Mouse (Mus musculus) urinary bladder, postnatal 25 days (tissue): ENCODE data around the gene Appl2.
A peak's percentile ranks its signal among the peaks of the same experiment; 100 is the strongest.

Experiments
- DNase-seq: peaks from one replicate; pipeline ENCODE4 v3.0.0; 2022; ENCODE audit warnings: low spot score

The Appl2 gene

DNA sequence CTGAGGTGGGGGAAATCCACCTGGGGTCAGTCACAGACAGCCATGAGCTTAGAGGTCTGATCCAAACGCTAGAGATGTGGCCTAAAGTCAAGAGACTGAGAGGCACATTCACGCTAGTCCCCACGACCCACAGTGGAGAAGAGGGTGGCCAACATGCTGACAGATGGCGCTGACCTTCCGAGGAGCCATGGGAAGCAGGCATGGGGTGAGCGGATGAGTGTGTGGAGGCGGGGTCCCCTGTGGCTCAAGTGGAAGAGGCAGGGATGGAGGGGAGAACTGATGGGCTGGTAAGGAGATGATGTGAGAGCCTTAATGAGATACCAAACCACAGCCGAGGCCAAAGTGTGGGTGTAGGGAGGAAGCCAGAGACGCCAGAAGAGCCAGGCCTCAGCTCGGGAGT lies 16.8 kb downstream of the Appl2 start:
- DNase-seq: no peak

DNA sequence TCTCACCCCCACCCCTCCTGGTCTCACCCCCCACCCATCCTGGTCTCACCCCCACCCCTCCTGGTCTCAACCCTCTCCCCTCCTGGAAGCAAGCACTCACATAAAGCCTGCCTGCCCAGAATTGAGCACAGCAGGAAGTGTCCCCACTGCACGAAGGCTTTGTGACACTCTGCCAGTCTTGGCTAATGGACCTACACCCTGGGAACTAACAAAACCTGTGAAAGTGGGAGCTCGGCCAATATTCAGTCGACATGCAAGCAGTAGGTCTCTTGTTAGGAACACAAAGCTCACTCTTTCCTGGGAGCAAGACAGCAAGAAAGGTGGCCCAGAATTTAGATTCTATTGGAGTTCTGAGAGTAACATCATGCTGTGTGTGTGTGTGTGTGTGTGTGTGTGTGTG lies 17.6 kb downstream of the Appl2 start:
- no peak for DNase-seq

DNA sequence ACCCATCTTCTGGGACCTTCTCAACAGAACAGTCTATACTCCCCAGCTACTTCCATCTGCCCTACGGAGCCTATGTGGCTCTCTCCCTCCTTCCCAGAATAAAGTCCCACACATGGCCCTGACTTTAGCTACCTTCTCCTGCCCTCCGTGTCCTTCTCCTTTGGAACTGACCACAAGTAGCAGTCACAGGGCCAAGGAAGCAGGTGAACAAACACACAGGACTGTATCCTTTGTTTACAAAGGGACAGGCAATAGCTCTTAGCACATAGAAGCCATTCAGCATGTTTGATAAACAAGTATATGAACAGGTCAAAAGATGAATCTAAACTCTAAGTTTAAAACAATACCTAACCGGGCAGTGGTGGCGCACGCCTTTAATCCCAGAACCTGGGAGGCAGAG lies 18.7 kb downstream of the Appl2 start:
- no peak for DNase-seq

DNA sequence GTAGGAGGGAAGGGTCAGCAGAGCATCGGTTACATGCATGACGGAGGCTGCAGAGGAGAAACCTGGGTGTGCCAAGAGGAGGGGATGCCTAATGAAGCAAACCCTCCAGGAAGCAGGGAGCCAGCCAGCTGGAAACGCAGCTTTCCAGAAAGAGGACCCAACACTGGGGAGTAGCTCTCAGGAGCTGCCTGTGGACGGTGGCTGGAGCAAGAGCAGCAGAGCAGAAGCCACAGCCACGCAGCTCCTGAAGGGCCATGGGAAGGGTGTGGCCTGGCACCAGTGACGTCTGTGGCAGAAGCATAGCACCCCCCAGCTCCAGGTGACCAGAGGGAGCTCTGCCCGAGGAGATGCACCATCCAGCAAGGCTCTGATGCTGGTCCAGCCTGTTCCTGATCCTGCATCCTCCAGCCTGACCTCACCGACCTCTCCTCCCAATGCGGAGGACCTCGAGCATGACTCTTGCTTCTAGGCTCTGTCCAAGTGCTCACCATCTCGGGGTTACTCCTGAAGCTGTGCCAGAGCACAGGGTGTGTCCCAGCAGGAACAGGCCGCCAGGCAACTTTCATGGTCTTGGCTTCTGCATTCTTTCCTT lies 19.3 kb downstream of the Appl2 start:
- no peak for DNase-seq

DNA sequence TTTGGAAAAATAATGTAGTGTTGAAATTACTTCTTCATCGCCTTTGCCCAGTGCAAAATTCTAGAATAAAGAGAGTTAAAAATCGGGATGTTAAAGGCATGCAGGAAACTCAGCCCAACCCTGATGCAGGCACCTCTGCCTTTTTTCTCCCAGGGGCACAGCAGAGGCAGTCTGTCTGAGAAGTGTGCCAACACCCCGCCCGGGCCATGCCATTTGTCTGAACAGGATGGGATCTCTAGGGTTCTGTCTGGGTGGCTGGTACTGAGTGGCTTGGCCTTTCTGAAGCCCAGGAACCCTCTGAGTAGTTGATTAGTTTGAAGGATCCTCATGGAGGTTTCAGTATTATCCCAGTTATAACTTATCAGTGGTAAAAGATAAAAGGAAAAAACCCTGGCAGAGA lies 20.3 kb downstream of the Appl2 start:
- DNase-seq: no peak

DNA sequence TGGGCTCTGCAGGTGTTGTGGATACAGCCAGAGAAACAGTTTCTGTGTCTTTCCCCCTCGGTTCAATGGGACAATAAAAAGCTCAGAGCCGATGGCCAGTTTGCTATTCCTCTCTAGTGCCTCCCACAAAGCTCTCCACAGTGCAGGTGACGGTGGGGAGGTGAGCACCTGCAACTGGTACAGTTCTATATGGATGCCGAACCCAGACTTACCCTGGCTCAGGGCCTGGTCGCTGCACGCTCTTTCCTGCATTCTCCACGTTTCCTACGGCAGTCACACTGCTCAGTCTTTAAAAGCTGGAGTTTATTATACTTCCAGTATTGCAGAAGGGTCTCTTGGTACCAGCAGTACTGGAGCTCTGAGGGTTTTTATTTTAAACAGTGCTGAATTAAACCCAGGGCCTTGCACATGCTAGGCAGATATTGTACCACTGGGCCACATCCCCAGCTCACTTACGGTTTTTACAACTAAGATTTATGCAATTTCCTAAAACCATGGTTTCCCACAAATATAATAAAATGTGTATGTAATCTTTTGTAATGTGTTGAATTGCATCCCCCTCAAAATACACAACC lies 21.3 kb downstream of the Appl2 start:
- DNase-seq: no peak

DNA sequence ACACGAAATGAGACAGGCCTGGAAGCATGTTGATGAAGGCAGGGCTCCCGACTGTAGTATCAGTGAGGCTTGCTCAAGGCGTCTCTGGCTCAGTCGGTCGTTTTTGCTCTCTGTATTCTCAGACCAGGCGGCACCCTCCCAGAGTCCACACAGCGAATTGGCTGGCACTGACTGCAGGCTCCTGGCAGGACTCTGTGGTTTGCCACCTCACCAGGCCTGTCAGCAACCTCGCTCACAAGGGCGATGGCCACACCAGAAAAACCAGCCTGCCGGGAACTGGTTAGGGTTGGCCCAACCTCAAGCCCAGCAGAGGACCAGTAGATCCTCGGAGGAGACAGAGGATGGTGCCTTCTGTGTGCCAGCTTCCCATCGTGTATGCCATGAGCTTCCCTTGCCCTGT lies 23.7 kb downstream of the Appl2 start:
- peak; percentile 35 for DNase-seq

DNA sequence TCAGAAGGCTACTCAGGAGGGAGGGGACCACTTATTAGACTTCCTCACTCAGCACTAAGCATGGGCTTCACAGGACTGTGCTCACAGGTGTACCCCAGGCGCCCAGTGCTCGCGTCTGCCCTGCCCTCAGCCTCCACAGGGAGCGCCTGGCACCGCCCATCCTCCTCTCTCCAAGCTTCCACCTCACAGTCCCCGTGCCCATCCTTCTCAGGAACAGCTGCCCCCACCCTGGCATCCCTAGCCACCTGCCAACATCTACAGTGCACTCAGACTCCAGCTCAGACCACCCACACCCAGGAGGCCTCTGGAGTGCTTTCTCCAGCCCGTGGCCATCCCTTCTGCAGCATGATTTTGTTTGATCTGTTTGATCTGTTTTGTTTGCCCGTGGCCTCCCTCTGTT lies 24.5 kb downstream of the Appl2 start:
- DNase-seq: no peak

DNA sequence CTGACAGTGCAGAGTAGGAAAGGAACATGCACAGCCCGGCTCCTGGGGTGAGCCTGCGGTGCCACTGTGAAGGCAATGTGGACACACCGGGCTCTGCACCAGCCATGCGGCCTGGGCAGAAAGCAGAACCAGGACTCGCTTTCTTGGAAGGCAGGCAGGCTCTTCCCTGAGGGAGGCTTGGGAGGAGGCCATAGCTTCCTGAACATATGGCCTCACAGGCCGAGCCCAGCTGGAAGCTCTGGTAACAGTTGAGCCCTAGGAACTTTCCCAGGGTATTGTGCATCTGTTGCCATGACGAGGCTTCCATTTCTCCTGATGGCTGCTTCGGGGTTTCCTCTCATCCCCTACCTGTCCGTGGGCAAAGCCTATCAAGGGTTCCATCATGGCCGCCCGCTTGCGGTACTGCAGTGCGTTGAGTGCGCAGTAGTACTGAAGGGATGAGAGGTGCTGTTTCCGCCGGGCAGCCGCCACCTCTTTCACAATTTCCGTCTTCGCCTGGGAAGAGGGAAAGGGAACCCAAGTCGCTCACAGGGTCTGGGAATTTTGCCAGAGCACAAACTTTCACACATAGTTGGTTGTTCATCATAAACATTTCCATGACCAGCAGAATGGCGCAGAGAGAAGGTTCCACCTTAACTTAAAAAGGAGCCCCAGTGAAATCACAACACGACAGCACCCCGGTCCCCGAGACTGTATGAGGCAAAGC lies 28.0 kb downstream of the Appl2 start:
- no peak for DNase-seq

DNA sequence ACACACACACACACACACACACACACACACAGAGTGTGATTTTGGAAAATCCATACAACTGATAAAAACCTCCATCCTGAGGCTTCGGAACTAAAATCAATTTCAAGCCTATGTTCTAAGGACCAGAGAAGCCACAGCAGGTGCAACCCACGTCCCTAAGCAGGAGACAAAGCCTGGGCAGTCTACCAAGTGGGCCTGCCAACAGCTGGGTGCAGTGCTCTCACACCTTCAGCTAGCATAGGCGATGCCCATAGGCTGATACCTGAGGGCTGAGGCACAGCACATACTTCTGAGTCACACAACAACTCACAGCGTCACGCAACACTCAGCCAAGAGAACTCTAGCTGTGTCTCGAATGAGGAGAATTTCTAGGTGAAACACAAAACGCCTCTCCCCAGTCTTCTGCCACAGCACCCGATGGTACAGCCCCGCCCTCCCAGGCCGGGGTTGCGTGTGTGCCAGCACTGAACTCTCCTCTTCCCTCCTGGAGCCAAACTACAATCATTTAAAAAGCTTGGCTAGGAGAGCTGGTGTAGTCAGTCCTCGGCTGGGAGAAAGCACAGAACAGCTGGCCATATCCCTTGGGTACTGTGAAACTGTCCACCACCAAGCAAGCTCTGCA lies 29.6 kb downstream of the Appl2 start:
- DNase-seq: no peak

DNA sequence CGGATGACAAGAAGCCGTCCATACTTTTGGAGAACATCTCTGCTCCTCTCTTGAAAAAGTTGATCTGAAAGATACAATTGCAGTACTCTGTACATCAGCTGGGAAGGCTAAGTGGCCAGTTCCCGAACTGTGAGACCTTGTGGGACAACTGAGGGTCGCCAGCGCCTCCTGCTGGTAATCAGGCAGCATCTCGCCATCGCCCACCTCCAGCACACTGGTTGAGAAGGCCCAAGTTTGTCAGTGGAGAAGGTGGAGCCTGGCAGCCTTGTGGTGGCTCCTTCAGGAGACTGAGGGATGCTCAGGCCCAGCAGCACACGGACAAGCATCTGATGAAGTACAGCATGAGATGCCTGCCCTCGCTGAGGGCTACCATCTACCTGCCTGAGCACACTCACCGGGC lies 31.2 kb downstream of the Appl2 start:
- no peak for DNase-seq

DNA sequence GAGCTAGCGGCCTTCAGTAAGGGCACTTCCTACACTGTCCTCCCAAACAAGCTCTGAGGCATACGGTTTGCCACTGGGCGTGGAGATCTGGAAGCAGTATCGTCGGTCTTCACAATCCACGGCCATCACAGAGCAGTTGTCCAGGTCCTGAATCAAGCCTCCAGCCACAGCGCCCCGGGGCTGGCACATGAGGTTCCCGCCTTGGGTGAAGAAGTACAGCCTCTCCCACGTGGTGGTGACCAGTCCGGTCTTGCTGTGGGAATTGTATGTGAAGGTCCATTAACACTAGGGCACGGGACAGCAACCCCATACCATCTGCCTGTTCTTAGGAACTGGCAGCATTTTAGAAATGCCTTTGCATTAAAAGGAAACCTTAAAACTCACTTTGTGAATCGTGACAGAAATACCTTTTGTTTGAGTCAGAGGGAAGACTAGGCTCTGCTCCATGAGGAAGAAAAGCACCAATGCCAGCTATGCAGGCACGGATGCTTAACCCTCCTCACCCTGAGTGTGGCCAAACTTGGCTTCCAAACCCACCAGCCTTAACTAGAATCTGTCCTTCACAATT lies 35.8 kb downstream of the Appl2 start:
- DNase-seq: no peak

DNA sequence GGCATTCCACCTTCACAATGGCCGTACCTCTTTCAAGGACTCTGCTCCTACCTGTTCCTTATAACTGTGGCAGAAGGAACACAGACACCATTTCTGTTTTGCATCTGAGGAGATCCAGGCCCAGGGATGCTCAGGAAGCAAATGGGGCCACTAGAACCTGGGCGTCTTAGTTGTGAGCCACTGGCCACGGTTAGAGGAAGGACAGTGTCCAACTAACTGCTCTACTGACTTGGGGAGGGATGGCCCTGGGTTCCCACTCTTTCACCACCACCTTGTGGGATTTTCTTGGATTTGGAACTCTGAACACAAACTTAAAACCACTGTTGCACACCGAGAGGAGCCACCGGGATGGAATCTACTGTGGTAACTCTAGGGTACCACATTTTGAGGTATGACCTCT lies 36.7 kb downstream of the Appl2 start:
- no peak for DNase-seq

DNA sequence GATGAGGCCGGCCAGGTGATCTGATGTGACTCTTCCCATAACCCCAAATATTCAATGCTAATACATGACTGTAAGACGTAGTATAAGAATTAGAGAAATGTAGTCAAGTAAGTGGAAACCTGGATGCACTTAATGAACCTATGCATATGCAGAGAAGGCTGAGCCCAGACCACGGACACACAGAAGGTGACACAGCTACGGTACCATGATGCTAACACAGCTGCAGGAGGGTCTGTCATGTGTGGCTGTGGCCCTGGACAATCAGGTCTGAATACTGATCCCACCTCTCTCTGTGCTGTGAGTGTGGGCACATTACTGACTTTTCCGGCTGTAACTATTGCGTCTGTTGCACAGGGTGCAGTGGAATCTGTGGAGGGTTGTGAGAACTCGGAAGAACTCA lies 38.0 kb downstream of the Appl2 start:
- DNase-seq: no peak

DNA sequence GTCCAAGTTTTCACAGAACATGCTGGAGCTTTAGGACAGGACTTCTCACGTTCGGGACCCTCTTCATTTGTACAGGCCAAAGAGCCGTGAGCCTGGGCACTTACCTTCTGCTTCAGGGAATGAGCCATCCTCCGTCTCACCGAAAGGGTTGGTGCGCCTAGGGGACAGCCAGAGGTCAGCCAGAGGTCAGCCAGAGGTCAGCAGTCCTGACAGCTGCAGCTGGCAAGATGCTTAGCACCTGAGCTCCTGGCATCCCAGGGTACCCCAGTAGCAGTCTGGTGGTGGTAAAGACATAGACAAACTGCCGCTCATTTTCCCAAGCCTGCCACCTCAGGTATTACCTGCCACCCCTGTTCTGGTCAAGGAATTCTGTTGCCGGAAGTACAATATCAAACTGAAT lies 39.9 kb downstream of the Appl2 start:
- DNase-seq: no peak

DNA sequence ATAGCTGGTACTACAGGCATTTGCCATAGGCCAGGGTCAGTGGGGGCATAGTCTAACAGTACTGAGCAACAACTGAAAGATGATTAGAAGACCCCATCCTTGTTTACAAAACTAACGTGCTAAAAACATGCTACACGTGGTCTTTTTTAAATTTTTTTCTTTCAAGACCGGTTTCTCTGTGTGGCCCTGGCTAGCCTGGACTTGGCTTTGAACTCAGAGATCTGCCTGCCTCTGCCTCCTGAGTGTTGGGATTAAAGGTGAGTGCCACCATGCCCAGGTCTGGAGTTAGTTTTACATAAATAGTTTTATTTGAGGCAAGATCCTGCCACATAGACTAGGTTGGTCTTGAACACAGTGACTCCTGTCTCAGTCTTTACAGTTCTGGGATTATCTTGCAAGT lies 41.4 kb downstream of the Appl2 start:
- no peak for DNase-seq

DNA sequence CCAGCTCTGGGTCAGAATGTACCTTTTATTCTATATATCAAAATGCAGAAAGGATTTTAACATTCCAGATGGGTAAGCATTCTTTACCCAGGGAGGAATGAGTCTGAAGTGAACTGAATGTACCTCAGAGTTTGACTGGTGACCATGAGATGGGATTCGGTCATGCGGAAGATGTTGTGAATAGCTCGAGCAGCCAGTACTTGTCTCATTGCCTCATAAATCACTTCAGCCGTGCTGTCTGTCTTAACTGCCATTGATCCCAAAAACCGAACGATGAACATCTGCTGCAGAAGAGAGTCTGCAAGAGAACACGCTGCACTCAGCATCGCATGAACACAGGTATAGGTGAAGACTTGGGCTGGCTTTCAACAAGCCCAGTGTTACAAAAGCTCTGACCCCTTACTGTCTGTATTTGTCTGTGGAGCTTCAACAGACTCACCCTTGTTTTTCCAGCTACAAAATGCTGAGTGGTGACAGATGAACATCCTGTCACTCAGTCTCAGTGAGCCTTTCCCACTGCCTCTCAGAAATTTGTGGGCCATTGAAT lies 42.8 kb downstream of the Appl2 start:
- DNase-seq: no peak

DNA sequence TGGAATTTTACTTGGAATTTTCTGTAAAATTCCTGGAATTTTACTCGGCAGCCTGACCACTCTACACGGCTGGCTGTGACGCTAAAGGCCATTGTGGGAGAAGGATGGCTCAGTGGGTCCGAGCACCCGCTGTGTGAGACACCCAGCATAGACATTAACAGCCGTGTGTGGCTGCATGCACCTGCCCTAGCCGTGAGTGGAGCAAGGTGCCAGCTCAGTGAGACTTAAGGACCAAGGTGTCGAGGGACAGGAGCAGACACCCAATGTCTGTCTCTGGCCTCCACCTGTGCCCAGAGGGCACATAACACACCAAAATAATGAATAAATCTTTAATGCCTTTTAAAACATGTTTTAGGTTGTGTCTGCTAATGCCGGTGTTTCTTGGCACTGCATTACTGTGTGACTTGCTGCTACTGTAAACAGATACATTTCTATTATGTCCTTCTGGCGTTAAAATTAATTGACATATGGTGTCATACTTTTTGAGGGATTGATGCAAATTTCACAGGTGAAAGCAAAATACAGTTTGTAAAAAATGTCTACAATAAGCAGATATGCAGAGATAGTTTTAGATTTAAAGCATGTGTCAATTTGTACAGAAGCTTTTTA lies 44.5 kb downstream of the Appl2 start:
- no peak for DNase-seq

DNA sequence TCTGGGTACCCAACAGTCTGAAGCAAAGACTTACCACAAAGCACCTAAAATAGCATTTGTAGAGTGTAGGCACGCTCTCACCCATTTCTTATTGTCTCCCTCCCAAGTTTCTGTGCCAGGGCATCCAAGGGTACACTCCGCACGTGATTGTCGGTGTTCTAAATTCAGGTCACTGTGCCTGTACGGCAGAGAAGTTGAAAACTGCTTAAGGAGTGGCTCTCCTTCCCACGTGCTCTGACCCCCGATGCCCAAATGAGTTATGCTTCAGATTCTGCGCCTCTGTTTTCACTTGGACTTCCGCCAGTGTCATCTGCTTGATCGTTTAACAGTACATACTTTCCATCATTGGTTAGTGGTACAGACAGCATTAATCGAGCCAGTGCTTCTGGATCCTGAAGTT lies 47.9 kb downstream of the Appl2 start:
- no peak for DNase-seq

DNA sequence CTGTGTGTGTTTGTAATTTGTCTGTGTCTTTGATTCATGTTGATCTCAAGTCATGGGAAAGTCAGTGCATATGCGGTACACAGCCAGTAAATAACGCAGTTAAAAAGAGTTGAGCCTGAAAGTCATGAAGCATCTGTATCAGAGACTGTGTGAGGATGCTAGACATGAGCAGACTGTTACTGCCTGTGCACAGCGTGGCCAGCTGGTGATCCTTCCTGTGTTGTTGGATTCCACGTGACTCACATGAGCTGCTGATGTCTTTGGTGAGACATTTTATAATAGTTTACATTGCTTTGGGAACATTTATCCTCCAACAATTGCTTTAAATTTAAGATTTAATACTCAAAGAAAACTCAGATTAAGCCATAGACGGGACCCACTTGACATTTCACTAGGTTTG lies 54.0 kb downstream of the Appl2 start:
- no peak for DNase-seq

DNA sequence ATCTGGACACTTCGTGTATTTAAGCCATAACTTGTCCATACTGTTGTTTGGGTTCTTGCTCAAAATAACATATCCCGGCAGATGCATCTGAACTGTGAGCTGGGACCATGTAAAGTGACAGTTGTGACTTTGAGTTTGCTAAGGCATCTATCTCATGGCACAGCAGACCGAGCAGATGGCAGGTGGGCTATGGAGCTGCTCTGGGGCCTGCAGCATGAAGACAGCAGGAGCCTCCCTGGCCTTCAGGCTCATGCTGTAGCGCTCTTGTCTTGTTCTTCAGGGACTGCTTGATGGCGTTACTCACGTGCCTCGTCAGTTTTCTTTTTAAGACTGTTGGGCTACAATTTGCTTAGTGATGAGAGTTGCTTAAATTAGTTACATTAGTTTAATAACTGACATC lies 55.9 kb downstream of the Appl2 start:
- no peak for DNase-seq

DNA sequence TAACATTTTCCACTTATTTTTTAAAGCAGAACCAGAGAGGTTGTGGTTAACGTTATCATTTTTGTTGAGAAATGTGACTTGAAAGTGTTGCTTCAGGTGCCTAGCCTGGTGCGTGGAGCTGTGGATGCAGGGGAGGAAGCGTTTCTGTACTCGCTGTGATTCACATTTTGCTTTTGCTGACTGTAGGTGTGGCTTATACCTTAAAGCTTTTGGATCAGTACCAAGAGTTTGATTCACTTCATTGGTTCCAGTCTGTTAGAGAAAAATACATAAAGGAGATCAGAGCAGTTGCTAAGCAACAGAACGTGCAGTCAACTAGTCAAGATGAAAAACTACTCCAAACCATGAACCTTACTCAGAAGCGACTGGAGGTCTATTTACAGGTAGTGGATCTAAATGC lies 57.7 kb downstream of the Appl2 start:
- DNase-seq: no peak
